Mouse (Mus musculus) cortical plate, adult 2 months (tissue): ENCODE data around the gene Rcan1. TPM values are rescaled to one million over a fixed set of nuclear protein-coding genes. Genes with fewer than 3 reads are reported as not detected.

Experiments used
- H3K27ac ChIP-seq: fragments of 200-500 bp; 2 replicates; pipeline ENCODE4 v1.5.1; 2012; ENCODE audit warnings: low read length, control low read depth, inconsistent platforms; ENCODE audit not compliant: insufficient read depth
- H3K4me1 ChIP-seq: fragments of 200-500 bp; 2 replicates; pipeline ENCODE4 v1.6.1; 2011; ENCODE audit warnings: low read length; ENCODE audit not compliant: control insufficient read depth, insufficient read depth
- H3K4me3 ChIP-seq: fragments of 200-500 bp; 2 replicates; pipeline ENCODE4 v1.5.1; 2011; ENCODE audit warnings: mild to moderate bottlenecking, low read length, control low read depth; ENCODE audit not compliant: insufficient read depth
- CTCF ChIP-seq: fragments of 200-500 bp; IDR thresholded peaks from 2 replicates; pipeline ENCODE4 v1.5.1; 2011; ENCODE audit warnings: mild to moderate bottlenecking, control low read depth, low read length; ENCODE audit not compliant: insufficient read depth; ENCODE audit errors: extremely low read depth
- POLR2A ChIP-seq: fragments of 200-500 bp; IDR thresholded peaks from 2 replicates; pipeline ENCODE4 v1.6.1; 2011; ENCODE audit warnings: mild to moderate bottlenecking, low read length, control low read depth; ENCODE audit not compliant: insufficient read depth; ENCODE audit errors: extremely low read depth
- polyA plus RNA-seq: library from polyadenylated mRNA; depleted of rRNA; stranded (reverse); fragments of >200 nt; gene quantifications from 2 replicates; pipeline ENCODE4 v1.2.3, GENCODE M21; 2012

Gene Rcan1
- polyA plus RNA-seq, 1 experiment, result 50.9 TPM

- Histone ChIP-seq H3K4me1 (no peaks in the 10 kb centered on the region), H3K27ac (no peak overlapping the region), H3K4me3 (no peak overlapping the region)
- TF ChIP-seq POLR2A (no peak), CTCF (peak; percentile 45)
Measured at GRCm38 (mm10) chr16:92385062-92385461, 85.6 kb downstream of the Rcan1 start.

- Histone ChIP-seq H3K4me1 (no peaks in the 10 kb centered on the region), H3K4me3 (no peak overlapping the region), H3K27ac (no peak overlapping the region)
- no peak for TF ChIP-seq POLR2A
- no peak for TF ChIP-seq CTCF
Measured at GRCm38 (mm10) chr16:92383412-92383811, 87.3 kb downstream of the Rcan1 start.

GRCm38 (mm10) chr16:92382508-92382907, 88.2 kb downstream of the Rcan1 start:
- no peak overlapping the region for H3K27ac ChIP-seq
- TF ChIP-seq CTCF (no peak), POLR2A (no peak)
- no peaks in the 10 kb centered on the region for H3K4me1 ChIP-seq
- no peak overlapping the region for H3K4me3 ChIP-seq

GRCm38 (mm10) chr16:92381092-92381491, 89.6 kb downstream of the Rcan1 start:
- no peak for TF ChIP-seq POLR2A
- TF ChIP-seq CTCF, result no peak
- no peak overlapping the region for H3K4me3 ChIP-seq
- no peaks in the 10 kb centered on the region for H3K4me1 ChIP-seq
- no peak overlapping the region for H3K27ac ChIP-seq

GRCm38 (mm10) chr16:92376976-92377375, 93.7 kb downstream of the Rcan1 start:
- Histone ChIP-seq H3K4me3 (no peak overlapping the region), H3K27ac (no peak overlapping the region), H3K4me1 (no peaks in the 10 kb centered on the region)
- TF ChIP-seq POLR2A, result no peak
- no peak for TF ChIP-seq CTCF

- H3K4me3 ChIP-seq, result no peak overlapping the region
- H3K27ac ChIP-seq, result no peak overlapping the region
- 0 out of 2 replicates have a peak, but pooled peaks cover 2% of the 10 kb centered on the region for H3K4me1 ChIP-seq
- TF ChIP-seq POLR2A (no peak), CTCF (no peak)
Measured at GRCm38 (mm10) chr16:92371623-92372022, 99.0 kb downstream of the Rcan1 start.

GRCm38 (mm10) chr16:92369260-92369659, 101.4 kb downstream of the Rcan1 start:
- 0 out of 2 replicates have a peak, but pooled peaks cover 2% of the 10 kb centered on the region for H3K4me1 ChIP-seq
- H3K4me3 ChIP-seq, result no peak overlapping the region
- TF ChIP-seq POLR2A (no peak), CTCF (no peak)
- no peak overlapping the region for H3K27ac ChIP-seq

- Histone ChIP-seq H3K4me3 (no peak overlapping the region), H3K4me1 (no peaks in the 10 kb centered on the region), H3K27ac (no peak overlapping the region)
- TF ChIP-seq CTCF, result no peak
- no peak for TF ChIP-seq POLR2A
Measured at GRCm38 (mm10) chr16:92365477-92365876, 105.2 kb downstream of the Rcan1 start.

- no peak overlapping the region for H3K4me3 ChIP-seq
- TF ChIP-seq POLR2A, result no peak
- TF ChIP-seq CTCF, result no peak
- no peaks in the 10 kb centered on the region for H3K4me1 ChIP-seq
- no peak overlapping the region for H3K27ac ChIP-seq
Measured at GRCm38 (mm10) chr16:92360711-92361110, 110.0 kb downstream of the Rcan1 start.

GRCm38 (mm10) chr16:92359229-92359628, 111.4 kb downstream of the Rcan1 start, which contains the start of gene Kcne1:
Gene Kcne1, minus strand, starts transcription at chr16:92359468.
- H3K27ac ChIP-seq, result no peak within 1 kb of the TSS
- TF ChIP-seq POLR2A (no peak), CTCF (no peak)
- H3K4me1 ChIP-seq, result no peaks in the 10 kb centered on the region
- H3K4me3 ChIP-seq, result no peak within 1 kb of the TSS

- Histone ChIP-seq H3K27ac (no peak overlapping the region), H3K4me3 (no peak overlapping the region), H3K4me1 (no peaks in the 10 kb centered on the region)
- TF ChIP-seq CTCF, result no peak
- TF ChIP-seq POLR2A, result no peak
Measured at GRCm38 (mm10) chr16:92358734-92359133, 111.9 kb downstream of the Rcan1 start.
